Mouse (Mus musculus): ENCODE data around the gene Ooep. TPM values are rescaled to one million over a fixed set of nuclear protein-coding genes. Genes with fewer than 3 reads are reported as not detected.
"Not testable (repeated sequence)": the region's sequence is repeated elsewhere in the genome, so short reads cannot be mapped to it uniquely, and the experiment has no call there.

Ooep gene
- polyA plus RNA-seq, 1 experiment from 2014 or later: 3.1 TPM

DNA sequence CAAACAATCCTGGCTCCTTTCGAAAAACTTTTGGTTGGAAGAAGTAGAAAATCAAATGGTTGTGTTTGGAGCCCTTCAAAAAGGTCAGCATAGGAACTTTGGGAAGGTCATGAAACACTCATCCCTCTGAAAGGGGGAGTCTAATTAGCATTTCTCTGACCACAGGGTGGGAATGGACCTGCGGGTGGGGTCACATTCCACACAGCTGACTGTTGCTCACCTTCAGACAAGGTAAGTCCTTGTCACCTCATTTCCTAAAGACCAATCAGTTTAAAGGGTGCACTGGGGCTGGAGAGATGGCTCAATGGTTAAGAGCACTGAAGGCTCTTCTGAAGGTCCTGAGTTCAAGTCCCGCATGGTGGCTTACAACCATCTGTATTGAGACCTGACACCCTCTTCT is 7.1 kb downstream of the Ooep start:
- no peak overlapping the region for H3K4me3 ChIP-seq (ENCODE audit: low read length)
- H3K27me3 ChIP-seq (ENCODE audit: control insufficient read depth, insufficient read depth, low read depth, low read length): no peaks in the 10 kb centered on the region
- no peak overlapping the region for H3K9ac ChIP-seq (ENCODE audit: low read length)
- H3K36me3 ChIP-seq (ENCODE audit: control insufficient read depth, insufficient read depth, low read length): no peaks in the 10 kb centered on the region
- H3K4me2 ChIP-seq (ENCODE audit: low read depth, low read length): no peak overlapping the region
- WGBS: 96% methylated on average over 3 of the region's 3 CpGs
- H3K27ac ChIP-seq (ENCODE audit: low read length): no peak overlapping the region
- no peak for ATAC-seq (ENCODE audit: low read depth)
- H3K9me3 ChIP-seq (ENCODE audit: control insufficient read depth, low read length): no peaks in the 10 kb centered on the region
- no peaks in the 10 kb centered on the region for H3K4me1 ChIP-seq (replicated peaks; ENCODE audit: control insufficient read depth, insufficient read depth, low read length)

DNA sequence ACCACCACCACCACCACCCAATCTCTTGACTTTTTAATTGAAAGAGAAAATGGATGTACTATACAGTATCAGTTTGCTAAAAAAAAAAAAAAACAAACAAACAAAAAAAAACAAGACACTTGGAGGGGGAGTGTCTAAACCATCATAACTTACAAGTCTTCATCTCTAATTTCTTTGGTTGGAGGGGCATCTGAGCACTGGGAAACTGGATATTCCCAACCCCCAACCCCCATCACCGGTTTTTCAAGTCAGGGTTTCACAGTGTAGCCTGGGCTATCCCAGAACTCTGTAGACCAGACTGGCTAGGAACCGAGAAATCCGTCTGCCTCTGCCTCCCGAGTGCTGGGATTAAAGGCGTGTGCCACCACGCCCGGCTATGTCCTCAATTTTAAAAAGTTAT is 8.7 kb downstream of the Ooep start:
- no peaks in the 10 kb centered on the region for H3K4me1 ChIP-seq (replicated peaks; ENCODE audit: control insufficient read depth, insufficient read depth, low read length)
- H3K9me3 ChIP-seq (ENCODE audit: control insufficient read depth, low read length): no peaks in the 10 kb centered on the region
- 89% methylated on average over 7 of the region's 7 CpGs for WGBS
- H3K36me3 ChIP-seq (ENCODE audit: control insufficient read depth, insufficient read depth, low read length): no peaks in the 10 kb centered on the region
- H3K9ac ChIP-seq (ENCODE audit: low read length): no peak overlapping the region
- H3K4me2 ChIP-seq (ENCODE audit: low read depth, low read length): no peak overlapping the region
- no peak overlapping the region for H3K4me3 ChIP-seq (ENCODE audit: low read length)
- H3K27ac ChIP-seq (ENCODE audit: low read length): no peak overlapping the region
- H3K27me3 ChIP-seq (ENCODE audit: control insufficient read depth, insufficient read depth, low read depth, low read length): no peaks in the 10 kb centered on the region
- ATAC-seq (ENCODE audit: low read depth): no peak

DNA sequence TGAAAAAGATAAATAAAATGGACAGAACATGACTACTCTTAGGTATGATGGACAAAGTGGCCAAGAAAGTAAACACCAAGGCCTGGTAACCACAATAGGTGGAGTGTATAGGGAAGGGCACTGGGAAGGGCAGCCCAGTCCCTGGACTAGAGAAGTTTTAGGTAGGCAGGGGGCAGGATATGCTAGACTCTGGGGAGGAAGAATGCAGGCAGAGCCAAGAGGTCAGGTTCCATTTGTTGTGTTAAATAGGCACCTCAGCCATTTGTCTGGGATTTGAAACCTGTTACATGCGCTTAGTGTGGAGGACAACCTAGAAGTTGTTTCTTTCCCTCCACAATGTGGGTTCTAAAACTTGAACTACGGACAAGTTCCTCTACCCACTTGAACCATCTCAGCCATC is 9.2 kb downstream of the Ooep start:
- Histone ChIP-seq H3K4me2 (ENCODE audit: low read depth, low read length) (no peak overlapping the region), H3K4me3 (ENCODE audit: low read length) (no peak overlapping the region), H3K27ac (ENCODE audit: low read length) (no peak overlapping the region), H3K36me3 (ENCODE audit: control insufficient read depth, insufficient read depth, low read length) (no peaks in the 10 kb centered on the region), H3K27me3 (ENCODE audit: control insufficient read depth, insufficient read depth, low read depth, low read length) (no peaks in the 10 kb centered on the region), H3K9ac (ENCODE audit: low read length) (no peak overlapping the region), H3K4me1 (replicated peaks; ENCODE audit: control insufficient read depth, insufficient read depth, low read length) (no peaks in the 10 kb centered on the region), H3K9me3 (ENCODE audit: control insufficient read depth, low read length) (no peaks in the 10 kb centered on the region)
- ATAC-seq (ENCODE audit: low read depth): no peak
- 85% methylated on average over 2 of the region's 2 CpGs for WGBS

DNA sequence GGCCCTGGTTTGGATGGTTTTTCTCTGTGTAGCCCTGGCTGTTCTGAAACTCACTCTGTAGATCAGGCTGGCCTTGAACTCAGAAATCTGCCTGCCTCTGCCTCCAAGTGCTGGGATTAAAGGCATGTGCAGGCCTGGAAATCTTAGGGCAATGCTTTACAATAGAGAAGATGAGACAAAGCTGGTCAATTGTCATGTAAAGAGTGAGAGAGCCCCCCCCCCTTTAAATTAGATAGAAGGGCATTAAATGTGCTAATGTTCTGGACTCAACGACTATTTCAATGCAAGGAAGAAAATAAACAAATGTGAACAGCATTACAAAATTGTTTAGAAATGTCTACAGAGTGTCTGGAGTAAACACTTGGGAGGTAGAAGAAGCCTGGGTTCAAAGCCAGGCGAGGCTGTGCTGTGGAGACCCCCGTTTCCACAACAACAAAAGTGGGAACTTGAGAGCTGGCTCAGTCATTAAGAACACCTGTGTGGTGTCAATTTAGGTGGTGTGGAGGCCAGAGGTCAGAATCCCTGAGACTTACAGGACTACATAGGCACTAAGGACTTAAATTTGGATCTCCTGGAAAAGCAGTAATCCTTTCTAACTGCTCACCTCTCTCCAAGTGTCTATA is 9.7 kb downstream of the Ooep start:
- Histone ChIP-seq H3K4me3 (ENCODE audit: low read length) (no peak overlapping the region), H3K4me1 (replicated peaks; ENCODE audit: control insufficient read depth, insufficient read depth, low read length) (no peaks in the 10 kb centered on the region), H3K36me3 (ENCODE audit: control insufficient read depth, insufficient read depth, low read length) (no peaks in the 10 kb centered on the region), H3K27ac (ENCODE audit: low read length) (no peak overlapping the region), H3K4me2 (ENCODE audit: low read depth, low read length) (no peak overlapping the region), H3K27me3 (ENCODE audit: control insufficient read depth, insufficient read depth, low read depth, low read length) (no peaks in the 10 kb centered on the region), H3K9ac (ENCODE audit: low read length) (no peak overlapping the region), H3K9me3 (ENCODE audit: control insufficient read depth, low read length) (no peaks in the 10 kb centered on the region)
- no peak for ATAC-seq (ENCODE audit: low read depth)
- 62% methylated on average over 3 of the region's 3 CpGs for WGBS

DNA sequence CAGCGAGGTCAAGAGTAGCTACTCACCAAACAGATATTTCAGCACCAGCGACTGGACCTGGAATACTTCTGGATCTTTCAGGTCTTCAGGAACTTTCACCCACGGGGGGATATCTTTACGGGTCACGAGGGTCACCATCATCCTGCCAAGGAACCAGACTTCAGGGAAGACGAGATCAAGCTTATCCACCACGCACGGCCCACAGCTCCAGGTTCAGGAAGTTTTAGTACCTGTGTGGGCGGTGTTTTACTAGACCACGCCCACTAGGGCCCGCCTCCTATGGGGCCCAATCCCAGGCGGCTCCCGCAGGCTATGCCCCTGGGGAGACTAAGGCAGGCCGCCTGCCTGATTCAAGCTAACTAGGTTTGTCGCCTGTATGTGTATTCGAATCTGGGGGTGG is 10.6 kb downstream of the Ooep start, which contains the start of gene Dppa5a:
Gene Dppa5a (minus strand): TSS at position 219 of the 400 bp plus-strand sequence.
- not testable (repeated sequence) for H3K9ac ChIP-seq (ENCODE audit: low read length); H3K4me2 ChIP-seq (ENCODE audit: low read depth, low read length); ATAC-seq (ENCODE audit: low read depth); H3K27me3 ChIP-seq (ENCODE audit: control insufficient read depth, insufficient read depth, low read depth, low read length); H3K9me3 ChIP-seq (ENCODE audit: control insufficient read depth, low read length); H3K4me1 ChIP-seq (replicated peaks; ENCODE audit: control insufficient read depth, insufficient read depth, low read length); H3K27ac ChIP-seq (ENCODE audit: low read length); H3K36me3 ChIP-seq (ENCODE audit: control insufficient read depth, insufficient read depth, low read length); H3K4me3 ChIP-seq (ENCODE audit: low read length)
- WGBS: 84% methylated on average over 16 of the region's 16 CpGs

DNA sequence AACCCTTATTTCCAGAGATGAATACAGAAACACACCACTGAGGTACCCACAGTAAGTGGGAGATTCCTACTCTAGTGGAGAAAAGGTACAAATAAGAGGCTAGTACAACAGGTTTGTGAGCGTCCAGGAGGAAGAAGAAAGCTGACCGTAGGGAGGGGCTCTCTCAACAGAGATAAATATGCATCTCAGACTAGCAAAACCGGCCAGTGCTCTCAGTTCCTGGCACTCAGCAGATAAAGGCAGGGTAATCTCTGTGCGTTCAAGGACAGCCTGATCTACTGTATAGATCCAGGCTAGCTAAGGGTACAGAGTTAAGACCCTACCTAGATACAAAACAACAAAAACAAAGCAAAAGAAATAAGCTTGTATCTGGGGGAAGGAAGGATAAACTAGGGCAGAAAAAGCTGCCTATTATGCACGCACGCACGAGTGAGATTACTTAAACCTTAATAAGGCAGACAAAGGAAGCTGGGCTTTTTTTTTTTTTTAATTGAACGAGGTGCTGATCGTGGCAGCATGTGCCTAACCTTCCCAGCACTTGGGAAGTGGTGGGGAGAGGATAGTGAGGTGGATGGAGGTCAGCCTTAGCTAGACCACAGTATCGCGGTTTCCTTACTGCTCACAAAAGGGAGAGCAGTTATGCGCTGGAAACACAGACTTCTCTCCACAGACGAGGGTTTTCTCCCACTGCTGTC is 12.5 kb downstream of the Ooep start:
- Histone ChIP-seq H3K4me1 (replicated peaks; ENCODE audit: control insufficient read depth, insufficient read depth, low read length) (0 out of 2 replicates have a peak, but pooled peaks cover 3% of the 10 kb centered on the region), H3K9ac (ENCODE audit: low read length) (no peak overlapping the region), H3K27ac (ENCODE audit: low read length) (no peak overlapping the region), H3K9me3 (ENCODE audit: control insufficient read depth, low read length) (no peaks in the 10 kb centered on the region), H3K36me3 (ENCODE audit: control insufficient read depth, insufficient read depth, low read length) (no peaks in the 10 kb centered on the region), H3K4me2 (ENCODE audit: low read depth, low read length) (no peak overlapping the region), H3K4me3 (ENCODE audit: low read length) (no peak overlapping the region), H3K27me3 (ENCODE audit: control insufficient read depth, insufficient read depth, low read depth, low read length) (no peaks in the 10 kb centered on the region)
- no peak for ATAC-seq (ENCODE audit: low read depth)
- 56% methylated on average over 13 of the region's 13 CpGs for WGBS

DNA sequence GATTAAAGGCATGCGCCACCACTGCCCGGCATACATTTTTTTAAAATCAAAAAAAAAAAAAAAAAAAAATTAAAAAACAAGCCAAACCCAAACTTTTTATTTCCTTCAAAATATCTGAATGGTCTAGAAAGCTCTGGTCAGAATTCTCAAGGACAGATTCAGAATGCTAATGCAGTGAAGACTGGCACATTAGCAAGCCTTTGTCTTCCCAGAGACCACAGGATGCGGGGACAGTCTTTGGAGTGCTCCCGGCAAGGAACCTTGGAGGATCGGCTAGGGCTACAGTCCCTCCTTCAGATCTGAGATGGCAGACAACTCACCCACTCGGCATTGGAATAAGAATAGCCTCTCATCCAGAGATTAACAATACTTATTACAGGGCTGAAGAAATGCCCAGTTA is 13.8 kb downstream of the Ooep start:
- 0 out of 2 replicates have a peak, but pooled peaks cover 3% of the 10 kb centered on the region for H3K4me1 ChIP-seq (replicated peaks; ENCODE audit: control insufficient read depth, insufficient read depth, low read length)
- no peak overlapping the region for H3K9ac ChIP-seq (ENCODE audit: low read length)
- H3K4me2 ChIP-seq (ENCODE audit: low read depth, low read length): no peak overlapping the region
- H3K9me3 ChIP-seq (ENCODE audit: control insufficient read depth, low read length): no peaks in the 10 kb centered on the region
- H3K36me3 ChIP-seq (ENCODE audit: control insufficient read depth, insufficient read depth, low read length): no peaks in the 10 kb centered on the region
- no peak for ATAC-seq (ENCODE audit: low read depth)
- WGBS: 90% methylated on average over 6 of the region's 6 CpGs
- H3K27me3 ChIP-seq (ENCODE audit: control insufficient read depth, insufficient read depth, low read depth, low read length): no peaks in the 10 kb centered on the region
- H3K4me3 ChIP-seq (ENCODE audit: low read length): no peak overlapping the region
- H3K27ac ChIP-seq (ENCODE audit: low read length): no peak overlapping the region

DNA sequence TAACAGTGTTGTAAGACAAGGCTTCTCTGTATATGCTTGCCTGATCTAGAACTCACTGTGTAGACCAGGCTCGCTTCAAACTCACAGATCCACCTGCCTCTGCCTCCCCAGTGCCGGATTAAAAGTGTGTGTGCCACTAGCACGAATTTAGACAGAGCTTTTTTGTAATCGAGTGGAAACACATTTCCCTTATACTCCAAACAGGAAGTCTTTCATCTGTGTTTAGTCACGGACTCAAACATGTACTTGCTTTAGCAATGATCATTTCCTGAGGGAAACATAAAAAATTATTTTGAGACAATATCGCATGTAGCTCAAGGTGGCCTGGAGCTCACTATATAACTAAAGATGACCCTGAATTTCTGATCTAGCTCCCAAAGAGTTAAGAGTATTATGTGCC is 15.2 kb downstream of the Ooep start:
- H3K4me1 ChIP-seq (replicated peaks; ENCODE audit: control insufficient read depth, insufficient read depth, low read length): 0 out of 2 replicates have a peak, but pooled peaks cover 3% of the 10 kb centered on the region
- H3K27me3 ChIP-seq (ENCODE audit: control insufficient read depth, insufficient read depth, low read depth, low read length): no peaks in the 10 kb centered on the region
- H3K27ac ChIP-seq (ENCODE audit: low read length): no peak overlapping the region
- no peak overlapping the region for H3K4me2 ChIP-seq (ENCODE audit: low read depth, low read length)
- H3K9ac ChIP-seq (ENCODE audit: low read length): no peak overlapping the region
- H3K9me3 ChIP-seq (ENCODE audit: control insufficient read depth, low read length): no peaks in the 10 kb centered on the region
- H3K36me3 ChIP-seq (ENCODE audit: control insufficient read depth, insufficient read depth, low read length): no peaks in the 10 kb centered on the region
- WGBS: 57% methylated on average over 6 of the region's 6 CpGs
- ATAC-seq (ENCODE audit: low read depth): no peak
- H3K4me3 ChIP-seq (ENCODE audit: low read length): no peak overlapping the region

DNA sequence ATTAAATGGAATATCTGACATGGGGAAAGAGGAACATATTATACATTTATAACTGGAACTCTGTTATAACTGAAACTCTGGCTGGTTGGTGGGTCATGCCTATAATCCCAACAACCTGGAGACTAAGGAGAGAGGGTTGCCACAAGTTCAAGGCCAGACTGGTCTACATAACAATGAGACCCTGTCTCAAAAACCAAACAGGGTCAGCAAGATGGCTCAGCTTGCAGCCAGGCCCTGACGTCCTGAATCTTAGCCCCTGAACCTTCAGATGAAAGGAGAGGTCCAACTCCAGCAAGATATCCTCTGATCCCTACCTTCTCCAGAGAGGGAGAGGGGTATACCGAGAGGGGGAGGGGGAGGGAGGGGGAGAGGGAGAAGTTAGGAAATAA is 18.0 kb downstream of the Ooep start:
- H3K4me1 ChIP-seq (replicated peaks; ENCODE audit: control insufficient read depth, insufficient read depth, low read length): 0 out of 2 replicates have a peak, but pooled peaks cover 3% of the 10 kb centered on the region
- 28% methylated on average over 2 of the region's 2 CpGs for WGBS
- no peaks in the 10 kb centered on the region for H3K27me3 ChIP-seq (ENCODE audit: control insufficient read depth, insufficient read depth, low read depth, low read length)
- no peak overlapping the region for H3K9ac ChIP-seq (ENCODE audit: low read length)
- H3K4me2 ChIP-seq (ENCODE audit: low read depth, low read length): no peak overlapping the region
- ATAC-seq (ENCODE audit: low read depth): no peak
- H3K27ac ChIP-seq (ENCODE audit: low read length): no peak overlapping the region
- H3K36me3 ChIP-seq (ENCODE audit: control insufficient read depth, insufficient read depth, low read length): no peaks in the 10 kb centered on the region
- H3K9me3 ChIP-seq (ENCODE audit: control insufficient read depth, low read length): no peaks in the 10 kb centered on the region
- H3K4me3 ChIP-seq (ENCODE audit: low read length): no peak overlapping the region
